Mouse (Mus musculus) G1E (cell line): Measurements from ENCODE around the gene Alg2.

ENCODE experiments used
- CTCF ChIP-seq: IDR thresholded peaks from 2 replicates; pipeline ENCODE4 v1.5.1; 2012; ENCODE audit warnings: low read depth, low read length, inconsistent platforms, mixed read lengths
- GATA1 ChIP-seq: IDR thresholded peaks from 2 replicates; pipeline ENCODE4 v1.6.1; 2012; ENCODE audit warnings: borderline replicate concordance, low read length, inconsistent platforms, mixed read lengths
- TAL1 ChIP-seq: conservative IDR thresholded peaks from 2 replicates; pipeline ENCODE4 v1.6.1; 2012; ENCODE audit warnings: low read depth, low read length, inconsistent platforms, mixed read lengths

- TF ChIP-seq GATA1 (no peak), CTCF (no peak), TAL1 (no peak)
Observed at GRCm38 (mm10) chr4:47431081-47431480, 43.1 kb downstream of the Alg2 start.
